Mouse (Mus musculus): Measurements from ENCODE around the gene Fbxo3.

DNA sequence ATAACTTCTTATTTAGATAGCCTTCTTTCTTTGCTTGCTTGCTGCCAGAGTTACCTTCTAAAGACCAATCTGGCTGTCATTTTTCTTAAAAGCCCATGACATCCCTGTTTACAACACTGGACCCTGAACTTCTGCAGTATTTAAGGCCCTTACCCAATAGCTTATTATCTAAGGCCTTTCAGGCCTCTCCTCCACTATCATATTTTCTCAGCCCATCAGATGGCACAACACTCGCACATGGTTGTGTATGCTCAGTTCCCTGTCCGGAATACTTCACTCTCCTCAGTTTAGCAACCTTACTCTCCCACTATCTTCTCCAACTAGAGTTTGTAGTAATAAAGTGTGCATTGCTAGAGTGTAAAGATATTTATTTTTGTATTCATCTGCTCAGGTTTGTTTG, 1.6 kb downstream of the Fbxo3 start:
- TF ChIP-seq CTCF (IDR thresholded peaks at IDR 0.05; ENCODE audit: control insufficient read depth, insufficient read depth, low read length) (no peak), POLR2A (IDR thresholded peaks at IDR 0.05; ENCODE audit: borderline replicate concordance, control insufficient read depth, low read depth, low read length) (no peak)

Data from bone marrow, adult 2 months (tissue).